Mouse (Mus musculus) layer of hippocampus, adult 9-10 months (tissue): ENCODE data around the gene Vwa8.

Experiments
- DNase-seq: peaks from one replicate; pipeline ENCODE4 v3.0.0; 2022; ENCODE audit warnings: low spot score

Gene Vwa8

DNA sequence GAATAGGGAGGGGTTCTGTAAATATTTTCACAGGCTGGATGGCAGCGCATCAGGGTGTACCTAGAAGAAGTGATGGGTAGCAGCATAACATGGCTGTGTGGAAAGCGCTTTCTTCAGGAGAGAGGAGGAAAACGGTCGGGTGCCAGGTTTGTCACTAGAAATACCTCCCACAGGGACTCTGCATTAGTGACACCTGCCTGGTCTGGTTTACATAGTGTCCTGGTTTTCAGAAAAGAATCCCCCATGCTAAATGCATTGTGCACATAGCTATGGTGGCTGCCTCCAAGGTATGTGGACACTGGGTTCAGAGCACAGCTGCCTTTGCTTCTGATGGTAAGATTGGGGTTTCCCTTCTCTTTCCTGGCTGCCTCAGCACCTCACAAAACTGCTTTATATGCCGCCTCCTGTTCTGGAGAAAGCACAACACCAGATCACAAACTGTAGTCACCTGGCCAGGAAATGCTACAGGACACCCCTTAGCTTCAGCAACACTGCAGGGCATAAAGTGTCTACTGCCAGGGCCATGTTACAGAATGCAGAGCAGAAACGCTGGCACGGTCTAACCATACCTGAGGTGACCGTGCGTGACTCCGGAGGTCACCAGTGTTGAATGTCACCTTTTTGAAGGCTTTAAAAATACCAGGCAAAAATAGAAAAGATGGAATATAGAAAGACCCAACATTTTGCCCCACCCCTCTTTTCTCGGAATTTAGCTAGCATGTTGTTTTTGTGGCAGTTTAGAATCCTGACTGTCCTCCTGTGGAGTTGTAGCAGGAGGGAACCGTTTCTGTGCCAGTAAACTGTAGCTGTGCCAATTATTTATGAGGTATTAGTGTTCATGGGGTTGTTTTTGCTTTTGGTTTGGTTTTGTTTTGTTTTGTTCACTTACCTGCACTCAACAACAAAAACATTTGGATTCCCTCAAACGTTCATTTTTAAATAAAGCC is 295.7 kb downstream of the Vwa8 start:
- DNase-seq = no peak

DNA sequence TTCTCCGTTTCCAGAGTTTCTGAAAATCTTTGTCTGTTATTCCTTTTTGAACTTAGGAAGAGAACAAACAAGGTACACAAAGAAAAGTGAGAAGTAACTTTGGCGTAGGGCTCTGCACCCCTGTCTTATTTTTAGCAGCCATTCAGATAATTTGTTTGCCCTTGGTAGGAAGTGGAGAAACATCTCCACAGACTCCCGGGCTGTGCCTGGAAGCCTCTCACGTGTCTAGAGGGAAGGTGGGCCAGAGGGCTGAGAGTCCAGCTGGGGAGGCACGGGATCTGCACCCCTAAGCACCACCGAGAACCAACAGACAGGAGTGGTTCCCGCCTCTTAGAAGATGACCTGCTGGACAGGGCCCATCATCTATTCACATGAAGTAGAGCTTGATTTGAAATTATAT is 302.9 kb downstream of the Vwa8 start:
- no peak for DNase-seq

DNA sequence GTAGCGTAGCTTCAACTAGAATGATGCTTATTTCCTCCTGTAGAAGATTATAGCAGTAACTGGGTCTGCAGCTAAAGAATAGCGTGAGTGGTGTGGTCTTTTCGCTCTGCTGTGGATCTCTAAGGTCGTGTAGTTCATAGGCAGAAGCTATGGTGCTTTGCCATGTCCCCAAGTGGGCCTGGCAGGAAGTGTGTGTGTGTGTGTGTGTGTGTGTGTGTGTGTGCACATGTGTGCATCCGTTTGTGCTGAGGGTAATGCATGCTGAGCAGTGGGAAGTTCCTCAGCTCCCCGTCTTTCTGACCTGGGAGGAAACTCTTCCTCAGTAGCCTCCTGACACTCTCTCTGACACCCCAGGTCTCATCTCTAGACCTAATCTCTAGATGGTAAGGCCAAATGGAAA is 305.0 kb downstream of the Vwa8 start:
- DNase-seq = no peak

DNA sequence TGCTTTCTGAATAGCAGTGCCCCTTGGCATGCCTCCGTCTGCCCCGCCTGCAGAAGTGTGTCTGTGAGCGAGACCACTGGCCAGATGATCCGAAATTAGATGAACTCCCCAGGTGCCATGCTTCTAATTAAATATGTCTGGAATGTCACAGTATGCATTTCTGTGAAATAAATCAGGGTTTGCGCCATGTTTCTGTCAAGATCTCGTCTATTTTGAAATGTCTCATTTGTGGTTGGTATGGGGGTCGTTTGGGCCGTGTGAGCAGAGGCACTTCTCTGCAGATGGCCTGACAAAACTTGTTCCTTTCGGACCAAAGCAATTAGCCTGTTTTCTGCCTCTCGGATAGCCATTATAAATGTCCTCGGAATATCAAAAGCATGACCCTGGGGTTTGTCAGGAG is 306.1 kb downstream of the Vwa8 start:
- DNase-seq = no peak

GRCm38 (mm10) chr14:79156526-79157411 is 307.9 kb downstream of the Vwa8 start:
- DNase-seq = no peak

DNA sequence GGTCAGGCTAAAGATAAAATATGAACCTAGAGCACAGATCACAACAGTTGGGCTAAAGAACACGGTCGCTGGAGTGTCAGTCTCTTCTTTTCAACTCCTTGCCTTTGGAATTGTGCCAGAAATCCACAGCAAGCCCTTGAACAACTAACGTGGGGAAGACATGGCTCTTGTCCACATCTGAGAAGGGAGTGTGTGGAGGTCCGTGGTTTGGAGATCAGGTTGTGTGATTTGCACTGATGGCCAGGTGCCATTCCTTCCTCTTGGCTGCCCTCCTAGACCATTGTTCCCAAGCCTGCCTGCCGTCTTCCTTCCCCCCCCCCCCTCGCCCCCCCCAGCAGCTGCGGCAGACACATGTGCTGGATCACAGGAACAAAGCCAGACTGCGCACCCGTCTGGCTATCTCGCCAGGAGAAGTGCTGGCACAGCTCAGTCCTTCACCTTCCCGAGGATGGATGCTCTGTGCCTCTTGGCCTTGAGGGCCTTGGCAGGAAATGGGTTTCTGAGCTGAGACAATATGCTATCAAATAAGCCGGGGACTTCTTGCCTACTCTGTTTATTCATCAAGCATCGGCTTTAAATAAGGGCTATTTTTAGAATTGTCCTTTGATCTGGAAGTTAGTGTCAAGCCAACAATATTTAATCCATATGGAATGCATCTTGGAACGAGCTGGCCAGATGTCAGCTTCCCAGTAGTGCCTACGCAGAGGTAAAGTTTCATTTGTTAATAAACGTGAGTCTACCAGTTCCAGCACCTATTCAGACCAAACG is 308.8 kb downstream of the Vwa8 start:
- no peak for DNase-seq

DNA sequence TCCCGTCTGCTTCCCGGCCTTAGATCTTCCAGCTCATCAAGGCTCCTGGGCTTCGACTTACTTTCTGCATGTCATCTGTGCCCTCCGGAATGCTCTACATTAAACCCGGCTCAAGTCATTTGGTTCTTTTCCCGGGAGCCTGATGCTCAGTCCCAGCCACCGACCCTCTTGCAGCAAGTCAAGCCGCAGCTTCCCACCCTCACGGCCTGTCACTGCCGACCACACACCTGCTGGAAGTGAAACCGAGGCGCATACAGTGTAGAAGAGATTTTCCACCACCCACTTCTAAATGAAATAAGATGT is 309.3 kb downstream of the Vwa8 start:
- no peak for DNase-seq

- DNase-seq = no peak
Measured at GRCm38 (mm10) chr14:79158673-79159200, 309.9 kb downstream of the Vwa8 start.

DNA sequence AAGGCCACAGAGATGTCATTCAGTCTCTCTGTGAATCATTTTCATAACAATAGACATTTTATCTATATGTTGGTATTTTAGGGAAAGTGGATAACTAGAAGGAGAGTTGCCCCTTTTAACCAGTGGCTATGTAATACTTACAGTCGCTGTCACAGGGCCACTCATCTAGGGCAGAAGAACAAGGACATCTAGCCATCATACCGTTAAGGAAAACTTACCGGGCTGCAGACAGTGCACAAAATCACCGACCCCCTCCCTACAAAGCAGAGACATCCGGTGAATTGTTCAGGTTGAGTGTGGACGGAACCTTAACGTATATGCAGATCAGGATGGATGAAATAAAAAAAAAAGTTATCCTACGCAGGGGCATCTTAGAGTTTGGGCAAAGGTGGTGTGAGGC is 310.6 kb downstream of the Vwa8 start:
- no peak for DNase-seq

- no peak for DNase-seq
Measured at GRCm38 (mm10) chr14:79160486-79160885, 311.6 kb downstream of the Vwa8 start.

- DNase-seq = no peak
Measured at GRCm38 (mm10) chr14:79160966-79161365, 312.1 kb downstream of the Vwa8 start.

DNA sequence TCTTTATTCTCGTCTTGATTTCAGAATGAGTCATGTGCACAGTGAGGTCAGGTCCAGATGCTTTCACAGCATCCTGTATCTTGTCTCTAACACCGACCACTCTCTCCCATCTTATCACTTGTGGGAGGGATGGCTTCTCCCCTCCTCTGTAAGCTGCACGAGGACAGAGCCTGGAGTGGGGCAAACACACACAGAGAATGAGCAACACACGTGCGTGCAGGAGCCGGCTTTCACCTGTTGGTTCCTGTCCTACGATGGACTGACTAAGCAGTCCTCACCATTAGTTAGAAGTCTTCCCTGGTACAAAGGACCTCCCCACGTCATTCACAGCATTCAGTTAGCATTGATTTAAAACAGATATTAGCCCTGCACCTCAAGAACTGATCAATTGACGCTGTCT is 312.9 kb downstream of the Vwa8 start:
- no peak for DNase-seq

DNA sequence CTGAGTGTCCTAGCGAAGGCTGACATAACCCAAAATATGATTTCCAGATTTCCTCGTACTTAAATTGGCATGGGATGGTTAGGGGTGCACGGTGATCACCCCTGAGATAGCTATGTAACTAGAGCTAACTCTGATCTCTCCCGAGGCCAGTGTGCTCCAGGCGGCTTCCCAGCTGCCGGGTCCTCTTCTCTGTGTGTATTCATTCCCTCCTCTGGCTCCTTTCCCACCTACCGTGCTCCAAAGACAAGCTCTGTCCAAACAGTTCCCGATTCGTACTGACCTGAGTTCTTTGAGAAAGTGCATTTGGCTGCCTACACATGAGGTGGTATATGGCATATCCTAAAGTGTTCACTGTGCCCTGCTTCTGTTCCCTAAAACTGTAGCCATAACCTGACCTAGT is 313.8 kb downstream of the Vwa8 start:
- DNase-seq = no peak

DNA sequence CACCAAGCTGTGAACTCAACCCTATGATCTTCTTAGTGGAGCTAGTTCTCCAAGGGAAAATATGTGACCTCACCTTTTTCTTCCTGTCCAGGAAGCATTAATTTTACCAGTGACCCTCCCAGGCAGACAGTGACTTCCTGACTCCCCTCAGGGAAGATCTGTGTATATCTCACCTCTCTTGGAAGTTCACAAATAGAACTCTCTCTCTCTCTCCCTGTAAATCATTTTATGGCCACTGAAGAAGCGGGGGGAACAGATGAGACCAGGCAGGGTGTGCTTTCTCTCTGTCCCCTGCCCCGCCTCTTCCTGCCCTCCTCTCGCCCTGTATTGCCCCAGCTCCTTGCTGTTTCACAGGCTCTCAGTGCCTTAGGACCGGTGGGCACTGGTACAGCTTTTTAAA is 315.5 kb downstream of the Vwa8 start:
- DNase-seq = no peak

DNA sequence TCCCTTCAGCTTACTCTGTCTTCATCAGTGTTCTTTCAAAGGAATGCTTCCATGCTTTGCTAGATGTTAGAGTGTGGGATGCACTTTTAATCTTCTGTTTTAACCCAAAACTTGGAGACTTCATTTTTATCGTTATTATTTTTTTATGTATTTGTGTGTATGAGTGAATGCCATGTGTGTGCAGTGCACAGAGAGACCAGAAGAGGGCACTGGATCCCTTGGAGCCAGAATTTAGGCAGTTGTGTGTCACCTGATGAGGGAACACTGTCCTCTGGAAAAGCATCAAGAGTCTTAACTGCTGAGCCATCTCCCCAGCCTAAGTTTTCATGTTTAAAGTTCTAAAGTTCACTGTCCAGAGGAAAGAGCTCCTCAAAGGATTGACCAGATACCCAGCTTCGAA is 316.1 kb downstream of the Vwa8 start:
- no peak for DNase-seq

DNA sequence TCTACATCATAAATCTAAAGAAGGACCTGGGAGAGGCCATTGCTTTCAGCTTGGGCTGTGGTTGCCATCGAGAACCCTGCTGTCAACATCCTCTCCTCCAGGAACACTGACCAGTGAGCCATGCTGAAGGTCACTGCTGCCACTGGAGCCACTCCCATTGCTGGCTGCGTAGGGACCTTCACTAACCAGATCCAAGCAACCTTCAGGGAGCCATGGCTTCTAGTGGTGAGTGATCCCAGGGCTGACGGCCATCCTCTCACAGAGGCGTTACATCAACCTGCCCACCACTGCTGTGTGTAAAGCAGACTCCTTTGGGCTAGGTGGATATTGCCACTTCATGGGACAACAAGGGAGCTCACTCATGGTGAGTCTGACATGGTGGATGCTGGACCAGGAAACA is 325.7 kb downstream of the Vwa8 start:
- DNase-seq = no peak

GRCm38 (mm10) chr14:79177754-79178153 is 328.9 kb downstream of the Vwa8 start:
- no peak for DNase-seq

DNA sequence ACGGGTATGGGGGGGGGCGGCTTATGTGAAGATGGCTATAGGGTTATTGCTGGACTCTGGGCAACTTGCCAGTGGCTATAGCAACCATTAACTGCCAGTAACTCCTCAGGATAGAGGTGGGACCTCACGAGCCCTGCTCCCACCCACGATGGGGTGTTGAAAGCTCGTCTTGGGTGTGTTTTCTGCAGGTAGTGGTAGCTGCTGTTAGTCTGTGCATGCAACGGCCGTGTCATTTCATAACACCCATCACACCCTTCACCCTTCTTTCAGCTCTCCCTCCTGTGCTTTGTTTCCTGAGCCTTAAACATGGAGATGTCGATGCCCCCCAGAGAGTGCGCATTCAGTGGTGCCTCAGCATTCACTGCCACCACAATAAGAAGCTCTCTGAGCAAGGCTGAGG is 329.4 kb downstream of the Vwa8 start:
- no peak for DNase-seq

DNA sequence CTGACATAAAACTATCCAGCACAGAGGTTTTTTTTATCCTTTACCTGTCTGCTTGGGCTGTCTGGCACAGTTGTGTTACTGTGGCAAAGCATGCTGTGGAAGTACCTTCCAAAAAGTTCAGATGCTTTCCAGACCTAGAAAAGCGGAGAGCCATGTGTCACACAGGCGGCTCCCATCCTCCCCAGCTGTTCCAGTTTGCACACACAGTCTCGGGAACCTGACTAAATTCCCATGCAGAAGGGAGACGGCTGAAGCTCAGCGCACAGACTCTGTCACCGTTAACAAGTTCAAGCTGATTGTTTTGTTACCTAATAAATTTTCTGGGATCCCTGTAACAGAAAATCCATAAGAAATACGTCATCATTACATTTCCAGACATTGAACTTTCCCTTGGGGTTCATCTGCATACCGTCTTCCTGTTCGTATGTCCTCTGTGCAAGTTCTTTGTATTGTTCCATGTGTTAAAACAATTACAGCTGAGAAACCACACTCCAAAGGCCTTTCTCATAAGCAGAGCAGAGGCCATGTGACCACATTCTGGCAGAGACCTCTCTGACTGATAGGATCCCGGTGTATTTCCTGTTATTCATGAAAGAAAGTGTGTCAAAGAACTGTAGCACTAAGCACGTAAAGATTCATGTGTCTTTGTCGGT is 331.4 kb downstream of the Vwa8 start:
- no peak for DNase-seq

DNA sequence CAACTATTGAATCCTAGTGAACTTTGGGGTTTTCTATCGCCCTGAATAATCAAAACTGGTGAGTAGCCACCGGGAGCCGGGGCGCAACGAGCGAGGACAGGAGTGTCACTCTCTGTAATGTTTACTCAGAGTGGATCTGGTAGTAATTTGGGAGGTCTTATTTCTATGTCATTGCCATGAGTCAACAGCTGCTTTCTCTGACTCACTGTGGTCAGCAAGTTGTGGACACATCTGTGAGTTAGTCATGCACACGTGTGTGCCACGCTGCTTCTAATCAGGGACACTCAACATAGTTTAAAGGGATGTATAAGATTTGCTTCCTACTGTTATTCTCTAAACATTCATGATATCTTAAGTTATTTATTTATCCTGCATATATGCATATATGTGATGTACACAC is 332.9 kb downstream of the Vwa8 start:
- no peak for DNase-seq

DNA sequence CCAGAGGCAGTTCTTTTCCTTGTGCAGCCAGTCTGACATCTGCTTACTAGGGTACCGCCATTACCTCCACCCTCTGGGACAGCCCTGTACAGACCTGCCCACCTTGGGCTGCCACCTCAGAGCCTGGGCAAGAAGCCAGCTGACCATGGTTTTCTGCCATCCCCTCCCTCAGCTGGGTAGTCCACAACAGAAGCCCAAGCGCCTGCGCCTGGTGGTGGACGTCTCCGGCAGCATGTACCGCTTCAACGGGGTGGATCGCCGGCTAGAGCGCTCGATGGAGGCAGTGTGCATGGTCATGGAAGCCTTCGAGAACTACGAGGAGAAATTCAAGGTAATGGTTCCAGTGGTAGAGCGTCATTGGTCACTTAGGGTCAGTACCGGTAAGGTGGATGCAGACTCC is 333.9 kb downstream of the Vwa8 start:
- no peak for DNase-seq

DNA sequence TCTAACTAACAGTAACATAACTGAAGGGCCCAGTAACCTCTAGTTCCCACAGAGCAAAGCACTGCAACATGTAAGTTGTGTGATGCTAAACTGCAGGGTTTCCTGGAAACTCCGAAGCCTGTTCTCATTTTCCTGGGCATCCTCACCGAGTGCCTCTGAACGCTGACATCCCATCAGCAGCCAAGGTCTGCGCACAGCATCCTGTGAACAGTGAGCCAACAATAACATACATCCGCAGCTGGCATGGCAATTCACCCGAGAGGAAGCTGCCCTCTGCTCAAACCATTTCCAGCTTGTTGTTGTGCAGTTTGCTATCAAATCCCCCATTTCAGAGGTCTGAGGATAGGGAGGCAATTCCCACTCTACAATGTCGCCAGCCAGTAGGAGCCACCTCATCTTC is 334.4 kb downstream of the Vwa8 start:
- no peak for DNase-seq
